Mouse (Mus musculus): ENCODE data around the gene Fbxl8. TPM values are rescaled to one million over a fixed set of nuclear protein-coding genes. Genes with fewer than 3 reads are reported as not detected.
"Not testable (repeated sequence)": the region's sequence is repeated elsewhere in the genome, so short reads cannot be mapped to it uniquely, and the experiment has no call there.

The Fbxl8 gene
- 1 to 10 TPM; 2.2 to 2.7 TPM for total RNA-seq (2021)
- long read RNA-seq, experiment 1, partial matches to known transcripts = 0 of 2 reads
- long read RNA-seq, experiment 1, other reads (novel, unspliced or antisense) = 1 of 2 reads
- long read RNA-seq, experiment 2, partial matches to known transcripts = 0 of 3 reads
- long read RNA-seq, experiment 2, other reads (novel, unspliced or antisense) = 0 of 3 reads

- DNase-seq (ENCODE audit: low spot score in 2 of 2) = peak in 1 of 2 experiments; percentile 74
Observed at GRCm38 (mm10) chr8:105264024-105264982, at the start of gene Fbxl8, which contains the start of gene Tradd. TSS of gene Fbxl8 (plus strand) at chr8:105264648. TSS of gene Tradd (minus strand) at chr8:105264609.

DNA sequence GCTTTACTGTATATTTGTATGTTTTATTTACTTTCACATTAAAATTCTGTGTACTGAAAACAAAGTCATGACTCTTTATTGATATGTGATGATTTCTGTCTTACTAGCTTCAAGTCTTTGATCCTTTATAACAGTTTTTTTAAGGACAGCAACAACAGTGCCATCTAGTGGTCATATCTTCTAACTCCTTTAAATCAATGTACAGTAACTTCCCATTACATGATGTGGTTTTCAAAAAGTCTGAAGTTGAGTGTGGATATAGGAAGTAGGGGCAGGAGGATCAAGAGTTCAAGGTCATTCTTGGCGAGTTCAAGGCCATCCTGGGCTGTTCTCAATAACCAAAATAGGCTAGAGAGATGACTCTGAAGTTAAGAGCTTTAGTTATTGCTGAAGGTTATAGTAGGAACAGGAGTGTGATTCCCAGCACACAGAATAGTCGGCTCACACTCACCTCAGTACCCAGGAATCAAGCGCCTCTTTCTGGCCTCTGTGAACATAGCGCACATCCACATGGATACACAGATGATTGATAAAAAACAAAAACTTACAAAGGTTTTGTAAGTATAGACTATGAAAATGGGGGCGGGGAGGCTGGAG, 46.4 kb upstream of the Fbxl8 start:
- no peak for DNase-seq (ENCODE audit: low spot score in 2 of 2)

DNA sequence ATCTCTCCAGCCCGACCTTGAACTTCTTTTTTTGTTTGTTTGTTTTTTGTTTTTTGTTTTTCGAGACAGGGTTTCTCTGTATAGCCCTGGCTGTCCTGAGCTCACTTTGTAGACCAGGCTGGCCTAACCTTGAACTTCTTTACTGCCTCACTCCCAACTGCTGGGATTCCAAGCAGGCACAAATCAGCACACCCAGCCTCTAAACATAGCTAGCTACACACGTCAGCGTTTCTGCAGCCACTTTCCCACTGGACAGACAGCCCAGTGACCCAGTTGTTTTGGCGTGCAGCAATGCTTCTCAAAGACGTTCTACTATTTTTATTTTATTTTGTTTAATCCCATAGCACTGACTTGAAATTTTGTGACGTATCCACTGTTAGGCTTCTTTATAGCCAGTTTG, 40.6 kb upstream of the Fbxl8 start:
- DNase-seq (ENCODE audit: low spot score in 2 of 2) = no peak

GRCm38 (mm10) chr8:105224413-105225271, 39.8 kb upstream of the Fbxl8 start, which contains the start of gene D230025D16Rik:
TSS of gene D230025D16Rik (plus strand) at chr8:105225145.
- peak; percentile 94 to 97 for DNase-seq (ENCODE audit: low spot score in 2 of 2)

DNA sequence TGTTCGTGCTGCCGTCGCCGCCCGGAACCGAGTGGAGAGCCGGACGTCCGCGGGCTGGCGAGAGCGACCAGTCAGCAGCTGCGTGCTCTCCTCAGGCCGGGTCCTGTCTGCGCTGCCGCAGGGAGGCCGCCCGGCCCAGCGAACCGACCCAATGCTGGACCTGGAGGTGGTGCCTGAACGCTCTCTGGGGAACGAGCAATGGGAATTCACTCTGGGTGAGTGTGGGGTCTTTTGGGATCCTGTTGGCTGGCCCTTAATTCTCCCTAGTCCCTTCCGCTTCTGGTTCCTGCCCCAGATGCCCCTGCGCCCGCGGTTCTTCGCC, 39.2 kb upstream of the Fbxl8 start:
- DNase-seq (ENCODE audit: low spot score in 2 of 2) = no peak

GRCm38 (mm10) chr8:105225917-105226316, 38.5 kb upstream of the Fbxl8 start:
- no peak for DNase-seq (ENCODE audit: low spot score in 2 of 2)

DNA sequence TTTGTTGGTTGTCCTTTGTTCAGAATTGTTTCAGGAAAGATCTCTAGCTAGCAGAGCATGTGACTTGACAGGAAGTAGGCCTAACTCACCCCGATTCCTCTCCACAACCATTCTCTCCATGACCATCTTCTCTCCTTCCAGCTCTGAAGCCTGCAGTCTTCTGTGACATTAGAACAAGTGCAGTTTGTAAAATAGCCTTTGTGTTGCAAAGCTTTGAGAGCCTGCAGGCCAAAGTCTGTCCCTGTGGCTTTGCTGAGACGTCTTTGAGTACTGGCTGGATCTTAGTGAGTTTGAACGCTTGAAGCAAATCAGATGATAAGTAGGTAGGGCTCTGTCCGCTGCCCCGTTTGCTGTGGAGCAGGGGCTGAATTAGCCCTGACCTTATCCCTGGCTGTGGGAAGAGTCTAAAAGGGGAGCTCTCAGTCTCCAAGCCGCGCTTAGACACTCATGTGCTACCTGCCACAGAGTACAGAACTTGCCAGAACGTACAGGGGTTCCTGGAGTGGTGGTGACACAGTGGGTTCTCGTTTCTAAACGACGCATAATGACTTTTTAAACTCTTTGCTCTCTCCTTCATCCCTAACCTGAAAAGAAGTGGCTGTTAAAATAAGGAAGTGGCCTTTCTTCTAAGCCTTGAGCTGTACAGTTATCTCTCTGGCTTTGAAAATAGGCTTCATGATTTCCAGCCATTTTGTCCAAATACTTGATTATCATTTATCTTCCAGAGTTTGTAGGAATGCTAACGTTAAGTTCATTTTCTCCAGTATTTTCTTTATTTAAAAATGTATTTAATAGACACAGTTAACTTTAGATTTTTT, 32.7 kb upstream of the Fbxl8 start:
- no peak for DNase-seq (ENCODE audit: low spot score in 2 of 2)

DNA sequence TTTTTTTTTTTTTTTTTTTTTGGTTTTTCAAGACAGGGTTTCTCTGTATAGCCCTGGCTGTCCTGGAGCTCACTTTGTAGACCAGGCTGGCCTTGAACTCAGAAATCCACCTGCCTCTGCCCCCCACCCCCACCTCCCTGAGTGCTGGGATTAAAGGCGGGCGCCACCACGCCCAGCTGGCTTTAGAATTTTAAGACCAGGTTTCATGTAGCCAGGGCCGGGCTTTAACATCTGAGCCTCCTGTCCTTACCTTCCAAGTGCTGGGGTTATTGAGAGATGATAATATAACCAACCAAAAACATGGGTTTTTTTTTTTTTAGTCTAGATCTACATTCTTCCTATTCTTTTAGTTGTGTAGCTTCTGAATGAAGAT, 32.1 kb upstream of the Fbxl8 start:
- DNase-seq (ENCODE audit: low spot score in 2 of 2) = not testable (repeated sequence)

DNA sequence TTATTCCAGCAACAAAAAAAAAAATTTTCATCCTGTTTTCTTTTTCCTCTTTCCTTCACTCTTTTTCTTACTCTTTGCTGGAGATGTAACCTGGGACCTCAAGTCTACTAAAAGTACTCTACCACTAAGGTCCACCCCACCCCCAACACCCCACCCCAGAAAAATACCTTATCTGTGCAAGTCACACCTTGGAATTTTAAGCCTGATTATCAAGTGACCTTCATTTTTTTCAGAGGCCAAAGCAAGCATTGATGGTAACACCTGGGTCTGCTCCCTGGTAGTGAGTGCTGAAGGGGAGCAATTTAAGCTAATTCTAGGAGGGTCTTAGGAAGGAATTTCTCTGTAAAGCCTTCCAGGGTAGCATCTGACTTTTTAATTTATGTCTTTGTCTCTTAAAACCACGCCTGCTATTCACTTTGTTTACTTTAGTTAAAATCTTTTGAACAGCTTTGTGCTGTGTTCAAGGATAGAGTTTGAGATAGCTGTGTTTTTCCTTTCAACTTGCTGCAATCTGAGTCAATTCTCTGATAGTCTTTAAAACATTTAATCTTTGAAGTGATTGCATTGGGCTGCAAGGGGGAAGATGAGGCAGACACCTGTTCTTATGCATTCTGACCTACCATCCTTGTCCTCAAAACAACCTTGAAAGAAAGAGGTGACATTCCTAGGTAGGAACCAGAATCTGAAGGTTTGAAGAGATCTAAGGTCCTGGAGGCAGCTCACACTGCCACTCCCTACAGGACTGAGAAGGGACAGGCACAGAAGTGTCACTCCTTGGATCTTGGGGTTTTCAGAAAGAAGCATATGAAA, 31.1 kb upstream of the Fbxl8 start:
- DNase-seq (ENCODE audit: low spot score in 2 of 2) = no peak

DNA sequence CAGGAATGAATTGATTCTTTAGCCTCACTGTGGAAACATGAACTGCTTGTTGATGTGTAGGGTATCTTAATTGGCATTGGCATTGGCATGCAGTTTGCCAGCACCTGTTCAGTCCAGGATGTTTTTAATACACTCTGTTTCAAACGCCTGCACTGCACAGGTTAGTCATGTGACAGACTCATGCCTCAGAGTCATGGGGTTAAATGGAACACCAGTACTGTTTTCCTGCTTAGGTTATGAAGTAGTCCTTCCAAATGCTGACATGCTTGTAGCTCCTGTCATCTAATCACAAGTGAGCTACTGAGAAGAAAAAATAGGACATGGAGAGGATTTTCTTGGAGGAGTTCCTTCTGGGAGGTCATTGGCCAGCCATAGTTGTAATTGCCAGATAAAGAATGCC, 29.2 kb upstream of the Fbxl8 start:
- no peak for DNase-seq (ENCODE audit: low spot score in 2 of 2)

DNA sequence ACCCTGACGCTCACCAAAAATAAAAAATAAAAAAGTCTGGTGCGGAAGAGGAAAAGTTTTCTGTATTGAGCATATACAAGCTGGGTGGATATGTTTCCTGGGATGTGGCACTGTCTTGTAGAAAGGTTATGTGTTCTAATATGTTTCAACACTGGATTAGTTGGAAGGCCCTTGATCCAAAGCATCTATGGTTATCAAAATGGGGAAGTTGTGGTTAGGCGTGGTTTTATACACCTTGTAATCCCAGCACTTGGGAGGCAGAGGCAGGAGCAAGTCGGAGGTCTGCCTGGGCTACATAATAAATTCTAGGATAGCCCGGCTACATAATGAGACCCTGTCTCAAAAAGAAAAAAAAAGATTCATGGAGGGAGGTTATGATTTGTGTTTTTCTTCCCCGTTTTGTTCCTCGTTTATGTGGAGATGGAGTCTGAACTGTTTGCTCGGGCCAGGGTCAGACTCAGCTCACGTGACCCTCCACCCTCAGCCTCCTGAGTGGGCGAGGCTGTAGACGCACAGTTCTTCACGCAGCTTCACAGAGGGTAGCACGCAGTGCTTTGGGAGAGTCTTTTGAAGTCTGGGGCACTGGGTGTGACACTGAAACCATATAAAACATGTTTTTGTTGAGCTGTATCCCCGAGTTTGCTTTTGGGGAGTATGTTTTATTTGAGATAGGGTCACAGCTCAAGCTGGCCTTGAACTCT, 26.9 kb upstream of the Fbxl8 start:
- no peak for DNase-seq (ENCODE audit: low spot score in 2 of 2)

GRCm38 (mm10) chr8:105241016-105241415, 23.4 kb upstream of the Fbxl8 start:
- no peak for DNase-seq (ENCODE audit: low spot score in 2 of 2)

- DNase-seq (ENCODE audit: low spot score in 2 of 2) = no peak
Observed at GRCm38 (mm10) chr8:105251954-105252353, 12.5 kb upstream of the Fbxl8 start.

DNA sequence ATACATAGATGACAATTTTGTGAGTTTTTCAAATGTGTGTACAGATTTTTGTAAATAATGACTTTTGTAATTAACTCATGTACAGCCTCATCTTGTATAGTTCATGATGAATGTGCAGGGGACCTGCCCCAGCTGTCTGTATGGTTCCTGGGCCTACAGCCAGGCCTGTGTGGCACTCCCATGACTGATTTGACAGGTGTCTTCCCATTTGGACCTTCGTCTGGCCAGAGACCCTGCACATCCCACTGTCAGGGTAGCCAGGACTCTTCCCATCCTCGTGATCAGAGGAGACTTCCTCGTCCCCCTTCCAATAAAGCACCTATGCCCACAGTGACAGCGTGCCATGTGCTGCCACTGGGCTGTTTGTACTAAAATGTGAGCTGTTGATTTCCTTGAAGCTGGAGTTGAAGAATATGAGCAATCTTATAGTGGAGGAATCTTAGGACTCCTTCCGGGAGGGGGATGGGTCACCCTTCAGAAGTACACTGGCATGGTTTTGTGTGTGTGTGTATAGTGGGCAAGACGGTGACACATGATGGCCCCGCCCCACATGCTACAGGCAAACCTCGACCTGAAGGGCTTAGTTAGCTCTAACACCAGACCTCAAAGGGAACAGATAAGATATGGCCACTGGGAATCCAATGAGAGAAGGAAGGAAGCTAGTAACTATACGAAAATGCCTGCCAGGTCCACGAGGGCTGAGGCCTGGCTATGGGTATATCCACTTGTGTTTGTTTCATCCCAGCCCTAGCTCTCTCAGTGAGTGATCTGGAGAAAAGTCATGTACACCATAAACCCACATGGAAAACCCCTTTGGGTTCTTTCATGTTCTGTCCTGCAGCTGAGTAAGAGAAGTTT, 11.5 kb upstream of the Fbxl8 start:
- DNase-seq (ENCODE audit: low spot score in 2 of 2) = no peak

DNA sequence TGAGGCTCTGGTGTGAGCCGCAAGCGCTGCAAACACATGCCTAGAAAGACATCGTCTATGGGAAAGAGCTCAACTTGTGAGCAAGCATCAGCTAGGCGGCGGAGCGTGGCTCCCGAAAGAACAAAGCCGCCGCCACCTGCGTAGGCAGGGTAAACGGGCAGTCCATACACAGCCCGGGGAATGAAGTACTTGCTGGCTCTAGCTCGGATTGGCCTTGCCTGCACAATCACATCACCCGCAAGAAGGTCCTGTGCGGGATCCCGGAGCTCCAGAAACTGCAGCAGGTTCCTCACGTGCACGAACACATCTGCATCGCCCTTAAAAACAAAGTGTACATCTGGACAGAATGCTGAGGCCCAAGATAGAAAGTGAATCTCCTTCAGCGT, 10.7 kb upstream of the Fbxl8 start:
- no peak for DNase-seq (ENCODE audit: low spot score in 2 of 2)

- DNase-seq (ENCODE audit: low spot score in 2 of 2) = peak; percentile 91 to 95
Observed at GRCm38 (mm10) chr8:105254152-105254965, 10.1 kb upstream of the Fbxl8 start.

GRCm38 (mm10) chr8:105254966-105255350, 9.5 kb upstream of the Fbxl8 start, which contains the start of gene B3gnt9:
TSS of gene B3gnt9 (minus strand) at chr8:105255153.
- peak; percentile 74 to 87 for DNase-seq (ENCODE audit: low spot score in 2 of 2)

Measured in gastrocnemius, postnatal 4 days (tissue).